In the genomic region with DNA sequence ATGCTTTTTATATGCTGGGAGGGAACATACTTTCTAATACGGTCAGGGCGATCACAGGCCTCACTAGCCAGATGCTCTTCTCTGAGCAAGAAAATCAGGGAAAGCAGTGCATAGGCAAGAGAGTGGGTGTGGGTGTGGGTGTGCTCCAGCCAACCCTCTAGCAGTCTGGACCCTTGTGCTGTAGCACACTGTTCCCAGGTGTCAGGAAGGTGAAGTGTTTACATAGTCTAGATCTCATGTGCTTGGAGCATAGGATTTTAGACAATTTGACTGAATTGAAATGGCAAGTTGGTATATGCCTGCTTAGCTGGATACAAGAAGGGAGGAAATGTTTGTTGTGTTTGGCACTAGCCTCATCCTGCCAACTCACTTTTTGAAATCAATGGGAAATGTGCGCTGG, we compare ENCODE assay signal across 26 mouse cellular contexts. TPM values are rescaled to one million over a fixed set of nuclear protein-coding genes. Genes with fewer than 3 reads are reported as not detected.
"Had no signal": no experiment of that assay in that cellular context is flagged by ENCODE, and none has a peak within 500 bp of the region (broad histone marks: within the 10 kb centered on the region; RNA-seq: fewer than 3 reads in every experiment).

No protein-coding gene starts in this region.

- H3K27me3 ChIP-seq: liver, embryonic 13.5 days; midbrain, embryonic 12.5 days; midbrain, embryonic 15.5 days; neural tube, embryonic 12.5 days; neural tube, embryonic 15.5 days had no signal

- DNase-seq: kidney, adult 8-10 months; kidney, postnatal 14 days; kidney, postnatal 4 days; left cerebral cortex, postnatal 4 days; liver, embryonic 13.5 days; lung, embryonic 14.5 days; right cerebral cortex, adult 18-20 months; right cerebral cortex, postnatal 14 days; right cerebral cortex, postnatal 4 days; thymus, adult 2 months; thymus, postnatal 14 days; thymus, postnatal 4 days had no signal

- H3K4me2 ChIP-seq: limb, embryonic 13.5 days; liver, embryonic 13.5 days; lung, embryonic 14.5 days; midbrain, embryonic 12.5 days; midbrain, embryonic 15.5 days; neural tube, embryonic 12.5 days; neural tube, embryonic 15.5 days had no signal

- H3K9me3 ChIP-seq: limb, embryonic 13.5 days; liver, embryonic 13.5 days; midbrain, embryonic 12.5 days; midbrain, embryonic 15.5 days; neural tube, embryonic 12.5 days; neural tube, embryonic 15.5 days had no signal

- ATAC-seq: lung, postnatal 0 days; midbrain, embryonic 15.5 days had no signal

- H3K27ac ChIP-seq: limb, embryonic 13.5 days; liver, embryonic 13.5 days; macrophage; midbrain, embryonic 12.5 days; midbrain, embryonic 15.5 days; neural tube, embryonic 12.5 days; neural tube, embryonic 15.5 days; stomach, postnatal 0 days had no signal

- H3K4me3 ChIP-seq: limb, embryonic 13.5 days; liver, embryonic 13.5 days; midbrain, embryonic 12.5 days; midbrain, embryonic 15.5 days; neural tube, embryonic 12.5 days; neural tube, embryonic 15.5 days had no signal

- H3K9ac ChIP-seq: limb, embryonic 13.5 days; liver, embryonic 13.5 days; lung, embryonic 14.5 days; midbrain, embryonic 12.5 days; midbrain, embryonic 15.5 days; neural tube, embryonic 12.5 days; neural tube, embryonic 15.5 days had no signal

RNA-seq across cellular contexts. Expression of gene Otor, which starts 12.4 kb away (rescaled TPM):
- total RNA-seq: layer of hippocampus, postnatal 14 days; left cerebral cortex, adult 8-10 months; left cerebral cortex, postnatal 14 days; liver, adult 2 months; megakaryocyte, adult 5-6 weeks had no signal
- polyA plus RNA-seq: liver, adult 2 months; liver, embryonic 16.5 days; lung, postnatal 0 days; macrophage; thymus, adult 2 months had no signal
